Mouse (Mus musculus) neural tube, embryonic 11.5 days (tissue): ENCODE data around the gene Casp6. TPM values are rescaled to one million over a fixed set of nuclear protein-coding genes. Genes with fewer than 3 reads are reported as not detected.

Experiments used
- ATAC-seq: fragments of 200-750 bp; cut with Nextera tagmentation; 2 replicates; pipeline ENCODE4 v1.8.0; 2017; ENCODE audit warnings: moderate number of reproducible peaks, mild to moderate bottlenecking, moderate TSS enrichment, moderate library complexity; ENCODE audit not compliant: insufficient read depth, low FRiP score, low TSS enrichment
- DNase-seq: peaks from one replicate; pipeline ENCODE4 v3.0.0-alpha.2; 2015; ENCODE audit warnings: low spot score
- H3K27ac ChIP-seq: fragments of 300-500 bp; sonication (generic); 2 replicates; pipeline ENCODE4 v1.5.1; 2014; ENCODE audit warnings: low read depth, mild to moderate bottlenecking, low read length
- H3K27me3 ChIP-seq: fragments of 300-500 bp; sonication (generic); 2 replicates; pipeline ENCODE4 v1.6.1; 2014; ENCODE audit warnings: mild to moderate bottlenecking, low read length, mixed read lengths; ENCODE audit not compliant: control insufficient read depth, insufficient read depth
- H3K36me3 ChIP-seq: fragments of 300-500 bp; sonication (generic); 2 replicates; pipeline ENCODE4 v1.6.1; 2014; ENCODE audit warnings: mild to moderate bottlenecking, low read length, moderate library complexity, mixed read lengths; ENCODE audit not compliant: control insufficient read depth, insufficient read depth
- H3K4me1 ChIP-seq: fragments of 300-500 bp; sonication (generic); 2 replicates; pipeline ENCODE4 v1.6.1; 2014; ENCODE audit warnings: low read length, mixed read lengths; ENCODE audit not compliant: control insufficient read depth, insufficient read depth
- H3K4me2 ChIP-seq: fragments of 300-500 bp; sonication (generic); 2 replicates; pipeline ENCODE4 v1.6.1; 2014; ENCODE audit warnings: low read depth, mild to moderate bottlenecking, moderate library complexity
- H3K4me3 ChIP-seq: fragments of 300-500 bp; sonication (generic); 2 replicates; pipeline ENCODE4 v1.5.1; 2014; ENCODE audit warnings: low read depth, low read length
- H3K9ac ChIP-seq: fragments of 300-500 bp; sonication (generic); 2 replicates; pipeline ENCODE4 v1.6.1; 2014; ENCODE audit warnings: mild to moderate bottlenecking, low read length
- H3K9me3 ChIP-seq: fragments of 300-500 bp; sonication (generic); 2 replicates; pipeline ENCODE4 v1.6.1; 2016; ENCODE audit warnings: low read length; ENCODE audit not compliant: control insufficient read depth
- WGBS: fragments of 180-500 bp; shearing (Covaris S2); extraction: QIAGEN DNeasy Blood & Tissue Kit; methylation state at CpG from one replicate; pipeline ENCODE4 v1.1.7; 2014; 5-methylcytosine and 5-hydroxymethylcytosine counted together
- polyA plus RNA-seq: library from polyadenylated mRNA; unstranded; fragments of >200 nt; fragmentation: Nextera tagmentation; extraction: Ambion mirVana; gene quantifications from 2 replicates; pipeline ENCODE4 v1.2.1, GENCODE M21; 2014

Casp6 gene
- polyA plus RNA-seq, 1 experiment from 2014 or later: 60.4 TPM

DNA sequence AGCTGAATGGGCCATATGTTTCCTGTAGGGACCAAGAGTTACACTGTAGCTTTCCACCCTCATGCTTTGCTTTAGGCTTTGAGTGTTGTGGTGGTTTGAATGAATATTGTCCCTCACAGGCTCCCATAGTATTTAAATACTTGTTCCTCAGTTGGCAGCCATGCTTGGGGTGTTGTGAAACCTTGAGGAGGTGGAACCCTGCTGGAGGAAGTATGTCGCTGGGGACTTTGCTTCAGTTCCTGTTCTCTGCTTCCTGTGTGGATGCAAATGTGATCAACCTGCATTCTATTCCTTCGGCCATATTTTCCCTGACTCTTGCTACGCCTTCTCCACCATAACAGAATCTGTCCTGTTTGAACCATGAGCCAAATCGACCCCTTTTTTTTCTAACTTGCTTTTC lies 52.1 kb downstream of the Casp6 start:
- no peak overlapping the region for H3K4me3 ChIP-seq
- H3K9me3 ChIP-seq: no peaks in the 10 kb centered on the region
- no peaks in the 10 kb centered on the region for H3K36me3 ChIP-seq
- DNase-seq (no peak), ATAC-seq (no peak)
- no peak overlapping the region for H3K9ac ChIP-seq
- no peak overlapping the region for H3K27ac ChIP-seq
- H3K27me3 ChIP-seq: no peaks in the 10 kb centered on the region
- H3K4me1 ChIP-seq: no peaks in the 10 kb centered on the region
- no peak overlapping the region for H3K4me2 ChIP-seq
- WGBS: 83% methylated on average over 4 of the region's 4 CpGs

DNA sequence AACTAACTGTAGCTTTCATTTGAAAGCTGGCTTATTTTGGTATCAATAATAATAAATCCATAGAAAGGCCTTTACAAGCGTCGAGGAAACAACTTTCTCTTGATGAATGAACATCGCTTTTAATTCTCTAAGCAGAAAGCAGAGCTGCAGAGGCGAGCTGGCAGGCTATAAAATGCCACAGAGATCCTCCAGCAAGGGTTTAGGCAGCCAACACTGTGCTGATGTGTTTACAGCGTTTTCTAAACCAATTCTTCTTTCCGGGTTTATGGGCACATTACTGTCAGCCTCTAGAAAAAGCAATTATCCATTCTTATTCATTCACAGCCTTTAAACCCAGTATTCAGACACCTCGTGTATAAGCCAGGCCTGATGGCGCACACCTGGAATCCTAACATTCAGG lies 61.3 kb downstream of the Casp6 start:
- ATAC-seq: no peak
- no peak overlapping the region for H3K4me2 ChIP-seq
- no peak overlapping the region for H3K9ac ChIP-seq
- DNase-seq: no peak
- no peak overlapping the region for H3K27ac ChIP-seq
- H3K36me3 ChIP-seq: no peaks in the 10 kb centered on the region
- H3K4me3 ChIP-seq: no peak overlapping the region
- no peaks in the 10 kb centered on the region for H3K27me3 ChIP-seq
- 53% methylated on average over 8 of the region's 8 CpGs for WGBS
- H3K9me3 ChIP-seq: no peaks in the 10 kb centered on the region
- no peaks in the 10 kb centered on the region for H3K4me1 ChIP-seq

Other genes with a start within 250 kb of the Casp6 start
- gene Egf, start 146.1 kb upstream of the Casp6 start, polyA plus RNA-seq: 0.59 and 1.7 TPM in 2 replicates
- gene Lrit3, start 97.4 kb upstream of the Casp6 start, polyA plus RNA-seq: not detected in 2 replicates
- gene Rrh, start 78.8 kb upstream of the Casp6 start, polyA plus RNA-seq: not detected in 2 replicates
- gene Gar1, start 70.0 kb upstream of the Casp6 start, polyA plus RNA-seq: 39.1 and 50.2 TPM in 2 replicates
- gene Cfi, start 65.5 kb upstream of the Casp6 start, polyA plus RNA-seq: 0.15 TPM in 1 of 2 replicates, not detected in the other
- 20.9 and 22.9 TPM in 2 replicates for gene Pla2g12a, start 22.8 kb upstream of the Casp6 start, polyA plus RNA-seq
- gene Mcub, start 68.8 kb downstream of the Casp6 start, polyA plus RNA-seq: 1.0 and 1.5 TPM in 2 replicates
- gene Sec24b, start 160.1 kb downstream of the Casp6 start, polyA plus RNA-seq: 33.0 and 35.6 TPM in 2 replicates
- 7.2 and 10.0 TPM in 2 replicates for gene Col25a1, start 230.1 kb downstream of the Casp6 start, polyA plus RNA-seq